Mouse (Mus musculus) gastrocnemius, adult 8-10 months (tissue): ENCODE measurements around the gene Chrm4. TPM values are rescaled to one million over a fixed set of nuclear protein-coding genes. Genes with fewer than 3 reads are reported as not detected.

ENCODE experiments used
- DNase-seq, 2 experiments: peaks; one replicate each; pipeline ENCODE4 v3.0.0; 2022; ENCODE audit warnings: low spot score in 2 of 2
- total RNA-seq, 4 experiments: library from RNA; stranded (reverse); gene quantifications; 2 replicates each; pipeline ENCODE4 v1.2.4; 2022

Gene Chrm4
- total RNA-seq, 4 experiments from 2014 or later = not detected

- DNase-seq = peak; percentile 59 to 62
Observed at GRCm38 (mm10) chr2:91944170-91944950, 17.3 kb downstream of the Chrm4 start.

DNA sequence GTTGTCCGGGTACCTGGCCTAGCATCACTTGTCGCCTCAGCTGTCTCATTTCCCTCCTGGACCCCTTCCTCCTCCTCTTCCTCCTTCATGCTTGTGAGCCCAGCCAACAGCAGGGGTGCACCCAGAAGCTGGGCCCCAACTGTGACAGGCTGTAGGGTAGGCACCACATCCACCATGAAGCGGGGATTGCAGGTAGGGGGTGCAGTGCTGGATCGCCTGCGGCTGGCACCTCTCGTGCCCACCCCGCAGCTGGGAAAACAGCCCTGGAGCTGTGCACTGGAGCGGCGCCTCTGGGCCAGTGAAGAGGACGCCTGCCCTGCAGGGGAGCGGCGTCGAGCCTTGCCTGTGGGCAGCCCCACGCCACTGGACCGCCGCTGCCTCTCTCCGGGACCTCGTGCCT lies 18.4 kb downstream of the Chrm4 start, which contains the start of gene Gm9821:
Gene Gm9821 (plus strand): TSS at position 221 of the 400 bp plus-strand sequence.
- DNase-seq = no peak

GRCm38 (mm10) chr2:91946836-91947235 lies 19.8 kb downstream of the Chrm4 start:
- no peak for DNase-seq

DNA sequence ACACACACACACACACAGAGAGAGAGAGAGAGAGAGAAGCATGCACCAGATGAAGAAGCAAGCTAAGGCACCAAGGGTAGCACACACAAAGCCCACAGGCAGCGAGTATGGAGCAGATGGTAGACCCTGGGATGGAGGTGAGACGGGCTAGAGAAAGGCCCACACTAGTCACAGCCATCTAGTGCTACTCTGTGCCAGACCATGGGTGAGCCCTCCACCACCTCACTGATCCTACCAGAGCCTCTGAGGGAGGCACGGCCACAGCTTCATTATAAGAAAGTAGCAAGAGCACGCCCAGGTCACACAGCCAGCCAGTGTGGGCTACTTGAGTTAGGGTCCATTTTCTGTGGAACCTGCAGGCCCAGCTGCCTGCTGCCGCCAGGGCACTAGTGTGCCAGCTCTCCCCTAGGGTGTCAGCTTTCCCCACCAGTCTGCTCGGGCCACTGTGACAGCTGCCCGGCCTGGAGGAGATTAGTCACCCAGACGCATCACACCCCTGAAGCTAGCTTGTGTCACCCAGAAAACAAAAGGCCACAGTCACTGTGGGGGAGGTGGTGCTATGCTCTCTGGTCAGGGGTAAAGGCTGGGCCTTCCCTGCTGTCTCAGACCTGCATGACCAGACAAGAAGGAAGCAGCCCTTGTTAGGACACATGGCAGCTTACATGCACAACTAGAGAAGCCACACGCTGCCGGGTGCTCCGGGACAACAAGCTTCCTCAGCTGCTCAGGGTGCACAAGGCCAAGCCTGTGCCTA lies 20.5 kb downstream of the Chrm4 start:
- peak; percentile 52 to 77 for DNase-seq

DNA sequence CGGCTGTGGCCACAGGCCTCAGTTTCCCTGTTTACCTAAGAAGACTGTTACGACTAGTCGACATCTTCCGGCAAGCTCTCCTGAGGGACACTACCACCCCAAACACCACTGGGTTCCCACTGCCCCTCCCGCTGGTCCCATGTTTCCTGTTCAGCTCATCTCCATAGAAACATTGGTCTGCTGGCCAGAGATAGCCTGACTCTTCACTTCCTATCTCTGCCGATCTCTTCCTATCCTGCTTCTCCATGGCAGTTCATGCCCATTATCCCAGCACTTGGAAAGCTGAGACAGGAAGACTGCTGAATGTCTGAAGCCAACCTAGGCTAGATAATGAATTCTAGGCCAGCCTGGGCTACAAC lies 21.1 kb downstream of the Chrm4 start:
- DNase-seq = no peak

- DNase-seq = peak in 1 of 2 experiments; percentile 45
Observed at GRCm38 (mm10) chr2:91948792-91949241, 21.8 kb downstream of the Chrm4 start.

DNA sequence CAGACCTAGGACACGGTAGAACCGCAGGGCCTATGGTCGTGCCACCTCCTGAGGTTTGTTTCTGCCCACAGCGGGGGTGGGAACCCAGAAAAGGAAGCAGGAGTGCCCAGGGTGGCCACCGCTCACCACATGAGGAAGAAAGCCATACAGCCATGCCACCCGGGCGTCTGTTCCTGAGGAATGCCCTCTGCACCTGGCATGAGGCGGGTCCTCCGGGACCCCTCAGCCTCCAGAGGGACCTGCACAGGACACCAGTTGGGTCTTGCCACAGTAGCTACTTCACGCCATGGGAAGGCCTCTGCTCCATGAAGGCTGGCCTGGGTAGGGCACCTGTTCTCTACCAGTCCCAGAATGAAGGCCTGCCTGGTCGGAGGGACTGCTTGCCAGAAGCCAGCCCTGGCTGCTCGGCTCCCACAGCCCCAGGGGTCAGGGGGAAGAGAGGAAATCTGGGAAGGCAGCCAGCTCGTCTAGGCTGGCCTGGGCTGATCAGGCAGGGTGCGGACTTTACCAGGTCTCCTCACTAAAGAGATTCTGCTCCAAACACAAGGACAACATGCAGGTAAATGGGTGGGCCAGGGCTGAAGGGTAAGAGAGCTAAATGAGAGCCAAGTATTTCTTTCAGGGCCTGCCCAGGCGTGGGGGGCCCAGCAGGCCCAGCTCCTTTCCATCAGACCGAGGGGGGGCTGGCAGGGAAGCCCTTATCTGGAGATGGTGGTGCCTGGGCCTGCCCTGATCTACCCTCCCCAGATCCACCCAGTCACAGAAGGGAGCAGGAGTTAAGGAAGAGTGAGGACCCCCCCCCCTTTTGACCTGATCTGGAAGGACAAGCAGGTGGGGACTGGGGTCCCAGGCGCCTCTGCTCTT lies 22.6 kb downstream of the Chrm4 start:
- peak in 1 of 2 experiments; percentile 62 for DNase-seq

- peak in 1 of 2 experiments; percentile 54 for DNase-seq
Observed at GRCm38 (mm10) chr2:91950275-91951085, 23.4 kb downstream of the Chrm4 start.

- peak in 1 of 2 experiments; percentile 56 for DNase-seq
Observed at GRCm38 (mm10) chr2:91953825-91954224, 26.8 kb downstream of the Chrm4 start.

DNA sequence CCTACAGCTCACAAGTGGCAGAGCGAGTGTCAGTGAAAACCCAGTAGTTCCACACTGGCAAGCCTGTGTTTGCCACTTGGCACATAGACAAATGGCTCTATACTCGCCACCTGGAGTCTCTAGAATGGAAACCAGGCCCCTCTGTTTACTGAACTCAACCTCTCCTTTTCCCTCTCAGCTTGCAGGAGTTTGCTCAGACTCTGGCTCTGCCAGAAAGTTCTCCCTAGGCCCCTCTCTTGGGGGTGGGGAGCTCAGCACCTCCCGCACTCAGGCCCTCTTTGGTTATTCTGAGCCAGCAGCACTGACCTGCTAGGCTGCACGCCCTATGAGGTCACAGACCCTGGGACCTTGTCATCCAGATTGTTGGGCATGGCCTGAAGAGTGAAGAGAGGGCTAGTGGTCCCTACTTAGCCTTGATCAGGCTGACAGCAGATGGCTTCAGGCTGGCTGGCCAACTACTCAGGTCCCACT lies 28.1 kb downstream of the Chrm4 start:
- DNase-seq = no peak

DNA sequence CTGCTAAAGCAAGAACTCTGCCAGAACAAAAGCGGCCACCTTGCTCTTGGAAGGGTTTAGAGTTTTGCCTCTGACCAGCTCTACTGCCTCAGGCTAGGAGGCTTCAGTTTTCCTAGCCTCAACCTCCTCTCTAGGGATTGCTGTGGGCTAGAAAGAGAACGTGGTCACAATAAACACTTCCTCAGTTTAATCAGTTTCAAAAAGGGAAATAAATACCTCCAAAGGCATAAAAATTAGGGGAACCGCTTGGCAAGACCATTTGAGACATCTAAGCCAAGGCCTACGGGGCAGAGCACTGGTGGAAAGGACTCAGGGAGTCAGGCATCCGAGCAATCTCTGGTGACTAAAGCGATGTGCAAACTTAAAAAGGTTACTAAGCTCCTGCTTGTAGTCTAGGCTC lies 28.8 kb downstream of the Chrm4 start:
- no peak for DNase-seq

GRCm38 (mm10) chr2:91957096-91957495 lies 30.0 kb downstream of the Chrm4 start:
- no peak for DNase-seq

- no peak for DNase-seq
Observed at GRCm38 (mm10) chr2:91958049-91958448, 31.0 kb downstream of the Chrm4 start.

DNA sequence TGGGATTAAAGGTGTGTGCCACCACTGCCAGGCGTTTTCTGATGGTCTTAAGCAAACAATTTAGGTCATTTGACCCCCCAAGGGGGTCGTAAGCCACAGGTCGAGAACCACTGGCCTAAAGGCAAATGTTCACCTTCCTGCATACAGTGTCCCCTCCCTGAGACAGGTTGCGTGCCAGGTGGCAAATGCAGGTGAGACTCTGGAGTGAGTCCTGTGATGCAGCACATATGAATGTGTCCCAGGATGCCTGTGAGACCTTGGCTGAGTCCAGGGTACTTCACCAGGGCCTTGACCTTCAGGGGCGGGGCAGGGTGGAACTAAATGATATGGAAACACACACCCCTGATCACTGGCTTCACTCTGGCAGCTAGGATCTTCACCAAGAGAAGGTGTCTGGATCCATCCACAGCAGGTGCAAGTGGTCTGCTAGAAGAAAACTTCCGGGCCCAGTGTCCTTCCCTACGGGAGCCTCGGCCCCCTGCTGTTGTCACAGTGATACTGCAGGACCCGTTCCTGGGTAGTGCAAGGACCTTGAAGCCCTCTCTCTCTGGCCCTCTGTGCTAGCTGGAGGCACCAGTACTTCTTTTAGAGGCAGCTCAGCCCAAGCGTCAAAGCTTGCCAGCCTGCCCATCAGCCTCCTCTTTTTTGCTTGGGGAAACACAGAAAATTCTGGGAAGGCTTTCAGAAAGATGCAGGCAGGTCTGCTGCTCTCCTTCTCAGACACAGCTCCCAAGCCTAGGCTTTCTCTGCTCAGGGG lies 31.8 kb downstream of the Chrm4 start:
- peak in 1 of 2 experiments; percentile 42 for DNase-seq

- no peak for DNase-seq
Observed at GRCm38 (mm10) chr2:91959544-91960410, 32.7 kb downstream of the Chrm4 start.

DNA sequence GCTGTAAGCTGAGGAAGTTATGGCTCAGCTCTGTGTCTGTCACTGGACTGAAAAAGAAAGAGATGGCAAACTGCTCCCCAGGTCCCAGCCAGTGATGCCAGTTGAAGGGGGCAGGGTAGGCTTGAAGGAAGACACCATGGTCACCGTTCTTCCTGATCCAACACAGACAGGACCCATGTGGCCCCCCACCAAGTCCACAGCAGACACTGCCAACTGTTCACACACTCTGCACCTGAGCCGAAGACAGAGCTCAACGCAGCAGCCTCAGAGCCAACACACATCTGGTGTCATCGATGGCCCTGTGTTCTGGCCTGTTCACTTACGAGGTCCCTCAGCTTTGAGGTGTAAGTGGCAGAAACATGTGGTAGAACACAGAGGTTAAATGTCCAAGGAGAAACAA lies 33.4 kb downstream of the Chrm4 start:
- DNase-seq = no peak

GRCm38 (mm10) chr2:91961901-91962761 lies 35.1 kb downstream of the Chrm4 start:
- no peak for DNase-seq

DNA sequence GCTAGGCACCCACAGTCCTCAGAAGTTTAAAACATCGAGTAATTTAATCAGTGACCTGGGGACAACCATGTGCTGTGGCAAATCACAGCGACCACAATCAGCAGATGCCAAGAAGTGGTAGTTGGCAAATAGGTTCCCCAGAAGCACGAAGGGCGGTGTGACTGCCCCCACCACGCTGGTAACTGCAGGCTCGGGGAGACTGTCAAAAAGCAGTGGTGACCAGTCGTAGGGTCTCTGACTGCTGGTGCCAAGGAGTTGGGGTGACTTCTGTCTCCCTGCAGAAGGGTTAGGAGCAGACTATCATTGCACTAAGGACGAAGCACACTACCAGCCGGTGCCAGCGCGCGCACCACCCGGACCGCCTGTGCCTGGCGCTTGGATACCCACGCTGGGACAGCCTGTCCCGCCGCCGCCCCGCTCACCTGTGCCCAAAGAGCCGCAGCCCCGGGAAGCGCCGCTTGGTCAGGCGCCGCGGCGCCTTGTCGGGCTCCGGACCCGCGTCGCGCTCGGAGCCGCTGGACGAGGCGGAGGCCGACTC lies 35.9 kb downstream of the Chrm4 start:
- DNase-seq = no peak
